Mouse (Mus musculus) intestine, embryonic 16.5 days (tissue): ENCODE measurements around the gene Tex261. TPM values are rescaled to one million over a fixed set of nuclear protein-coding genes. Genes with fewer than 3 reads are reported as not detected.

ENCODE experiments used
- ATAC-seq: fragments of 200-750 bp; cut with Nextera tagmentation; 2 replicates; pipeline ENCODE4 v1.8.0; 2017; ENCODE audit warnings: moderate TSS enrichment, moderate library complexity
- H3K27ac ChIP-seq: fragments of 300-500 bp; sonication (generic); 2 replicates; pipeline ENCODE4 v1.5.1; 2014; ENCODE audit warnings: mild to moderate bottlenecking, low read length
- H3K27me3 ChIP-seq: fragments of 300-500 bp; sonication (generic); replicated peaks from 2 replicates; pipeline ENCODE4 v1.6.1; 2014; ENCODE audit warnings: low read length, control low read depth, mixed read lengths; ENCODE audit not compliant: control insufficient read depth, insufficient read depth
- H3K36me3 ChIP-seq: fragments of 300-500 bp; sonication (generic); 2 replicates; pipeline ENCODE4 v1.6.1; 2014; ENCODE audit warnings: low read length, control low read depth; ENCODE audit not compliant: control insufficient read depth, insufficient read depth
- H3K4me1 ChIP-seq: fragments of 300-500 bp; sonication (generic); 2 replicates; pipeline ENCODE4 v1.6.1; 2014; ENCODE audit warnings: low read length, control low read depth, mixed read lengths; ENCODE audit not compliant: control insufficient read depth, insufficient read depth
- H3K4me2 ChIP-seq: fragments of 300-500 bp; sonication (generic); 2 replicates; pipeline ENCODE4 v1.6.1; 2014; ENCODE audit warnings: low read depth, low read length, control low read depth
- H3K4me3 ChIP-seq: fragments of 300-500 bp; sonication (generic); 2 replicates; pipeline ENCODE4 v1.5.1; 2014; ENCODE audit warnings: mild to moderate bottlenecking, low read length
- H3K9ac ChIP-seq: fragments of 300-500 bp; sonication (generic); 2 replicates; pipeline ENCODE4 v1.6.1; 2014; ENCODE audit warnings: low read depth, low read length
- H3K9me3 ChIP-seq: fragments of 300-500 bp; sonication (generic); 2 replicates; pipeline ENCODE4 v1.6.1; 2016; ENCODE audit warnings: low read length, control low read depth; ENCODE audit not compliant: control insufficient read depth
- WGBS: fragments of 180-500 bp; shearing (Covaris S2); extraction: QIAGEN DNeasy Blood & Tissue Kit; methylation state at CpG from one replicate; pipeline ENCODE4 v1.1.7; 2014; 5-methylcytosine and 5-hydroxymethylcytosine counted together
- polyA plus RNA-seq: library from polyadenylated mRNA; unstranded; fragments of >200 nt; fragmentation: Nextera tagmentation; extraction: Ambion mirVana; gene quantifications from 2 replicates; pipeline ENCODE4 v1.2.1, GENCODE M21; 2015

The Tex261 gene
- polyA plus RNA-seq, 1 experiment from 2014 or later: 88.5 TPM

DNA sequence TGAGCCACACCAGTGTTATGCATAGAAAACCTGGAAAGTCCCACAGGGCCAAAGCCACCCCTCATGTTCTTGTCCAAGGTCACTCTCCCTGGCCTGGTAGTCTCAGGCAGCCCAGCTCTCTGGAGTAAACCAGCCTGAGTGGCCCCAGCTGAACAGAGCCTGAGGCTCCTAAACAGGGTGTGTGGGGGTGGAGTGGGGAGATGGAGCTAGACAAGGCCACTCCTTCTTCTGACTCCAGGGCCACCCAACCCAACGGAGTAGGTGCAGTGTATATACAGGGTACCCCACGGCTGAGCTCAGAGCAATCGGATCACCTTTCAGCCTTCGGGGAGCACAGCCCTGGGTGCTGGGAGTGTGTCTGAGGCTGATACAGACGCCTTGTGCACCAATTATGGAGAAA, 31.5 kb downstream of the Tex261 start:
- H3K4me3 ChIP-seq: no peak overlapping the region
- no peak overlapping the region for H3K9ac ChIP-seq
- no peaks in the 10 kb centered on the region for H3K9me3 ChIP-seq
- no peaks in the 10 kb centered on the region for H3K36me3 ChIP-seq
- no peak overlapping the region for H3K27ac ChIP-seq
- 60% methylated on average over 5 of the region's 5 CpGs for WGBS
- no peaks in the 10 kb centered on the region; the same call in 1 of the 2 replicates for H3K27me3 ChIP-seq
- H3K4me2 ChIP-seq: no peak overlapping the region
- H3K4me1 ChIP-seq: 0 out of 2 replicates have a peak, but pooled peaks cover 4% of the 10 kb centered on the region
- ATAC-seq: peak; percentile 56; the same call in 1 of the 2 replicates

GRCm38 (mm10) chr6:83743212-83743611, 32.4 kb downstream of the Tex261 start:
- Histone ChIP-seq H3K4me1 (0 out of 2 replicates have a peak, but pooled peaks cover 4% of the 10 kb centered on the region), H3K36me3 (no peaks in the 10 kb centered on the region), H3K4me2 (no peak overlapping the region), H3K27ac (no peak overlapping the region), H3K4me3 (no peak overlapping the region), H3K9ac (no peak overlapping the region), H3K27me3 (no peaks in the 10 kb centered on the region; the same call in 1 of the 2 replicates), H3K9me3 (no peaks in the 10 kb centered on the region)
- ATAC-seq: peak; percentile 28; the same call in 1 of the 2 replicates
- WGBS: 55% methylated on average over 5 of the region's 5 CpGs

GRCm38 (mm10) chr6:83742761-83743160, 32.9 kb downstream of the Tex261 start, which contains the start of gene Atp6v1b1:
Gene Atp6v1b1 (plus strand): TSS chr6:83742990.
- no peaks in the 10 kb centered on the region for H3K36me3 ChIP-seq
- no peak within 1 kb of the TSS for H3K4me3 ChIP-seq
- H3K4me1 ChIP-seq: 0 out of 2 replicates have a peak, but pooled peaks cover 4% of the 10 kb centered on the region
- H3K27ac ChIP-seq: no peak within 1 kb of the TSS
- 61% methylated on average over 5 of the region's 5 CpGs for WGBS
- no peaks in the 10 kb centered on the region for H3K9me3 ChIP-seq
- H3K4me2 ChIP-seq: no peak within 1 kb of the TSS
- no peak within 1 kb of the TSS for H3K9ac ChIP-seq
- no peak for ATAC-seq
- H3K27me3 ChIP-seq: no peaks in the 10 kb centered on the region; the same call in 1 of the 2 replicates

DNA sequence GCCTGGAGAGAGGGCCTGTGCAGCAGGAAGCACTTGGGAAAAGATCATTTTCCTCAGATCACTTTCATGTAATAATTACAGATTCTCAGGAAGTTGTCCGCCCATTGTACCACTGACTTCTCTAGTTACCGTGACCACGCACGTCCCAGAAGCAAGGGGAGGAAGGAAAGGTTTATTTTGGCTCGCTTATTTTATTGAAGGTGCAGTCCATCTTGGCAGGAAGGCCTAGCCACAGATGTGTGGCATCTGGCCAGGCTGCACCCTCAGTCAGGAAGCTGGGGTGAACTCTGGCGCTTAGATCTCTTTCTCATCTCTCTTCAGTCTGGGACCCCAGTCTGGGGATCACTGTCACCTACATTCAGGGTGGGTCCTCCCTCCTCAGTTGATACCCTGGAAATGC, 37.0 kb downstream of the Tex261 start:
- Histone ChIP-seq H3K9me3 (no peaks in the 10 kb centered on the region; the same call in 1 of the 2 replicates), H3K4me2 (no peak overlapping the region), H3K27ac (no peak overlapping the region), H3K9ac (no peak overlapping the region), H3K27me3 (no peaks in the 10 kb centered on the region; the same call in 1 of the 2 replicates), H3K36me3 (no peaks in the 10 kb centered on the region), H3K4me3 (no peak overlapping the region), H3K4me1 (0 out of 2 replicates have a peak, but pooled peaks cover 4% of the 10 kb centered on the region)
- no peak for ATAC-seq
- 69% methylated on average over 6 of the region's 6 CpGs for WGBS

DNA sequence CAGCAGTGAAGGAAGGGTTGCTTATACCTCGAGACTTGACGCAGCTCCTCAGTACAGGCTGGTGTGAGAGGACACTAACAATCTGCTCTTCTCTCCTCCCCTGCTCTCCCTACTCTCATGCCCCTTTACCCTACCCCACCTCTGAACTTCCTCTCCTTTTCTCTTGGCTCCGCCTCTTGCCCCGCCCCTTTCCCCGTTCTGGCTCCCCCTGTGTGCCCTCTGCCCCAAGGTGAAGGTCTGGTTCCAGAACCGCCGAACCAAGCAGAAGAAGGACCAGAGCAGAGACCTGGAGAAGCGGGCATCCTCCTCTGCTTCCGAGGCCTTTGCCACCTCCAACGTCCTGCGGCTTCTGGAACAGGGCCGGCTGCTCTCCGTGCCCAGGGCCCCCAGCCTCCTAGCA, 38.3 kb downstream of the Tex261 start:
- Histone ChIP-seq H3K27ac (no peak overlapping the region), H3K4me3 (no peak overlapping the region), H3K9ac (no peak overlapping the region), H3K4me1 (no peaks in the 10 kb centered on the region), H3K9me3 (no peaks in the 10 kb centered on the region; the same call in 1 of the 2 replicates), H3K27me3 (no peaks in the 10 kb centered on the region), H3K36me3 (no peaks in the 10 kb centered on the region), H3K4me2 (no peak overlapping the region)
- 33% methylated on average over 13 of the region's 13 CpGs for WGBS
- ATAC-seq: no peak

DNA sequence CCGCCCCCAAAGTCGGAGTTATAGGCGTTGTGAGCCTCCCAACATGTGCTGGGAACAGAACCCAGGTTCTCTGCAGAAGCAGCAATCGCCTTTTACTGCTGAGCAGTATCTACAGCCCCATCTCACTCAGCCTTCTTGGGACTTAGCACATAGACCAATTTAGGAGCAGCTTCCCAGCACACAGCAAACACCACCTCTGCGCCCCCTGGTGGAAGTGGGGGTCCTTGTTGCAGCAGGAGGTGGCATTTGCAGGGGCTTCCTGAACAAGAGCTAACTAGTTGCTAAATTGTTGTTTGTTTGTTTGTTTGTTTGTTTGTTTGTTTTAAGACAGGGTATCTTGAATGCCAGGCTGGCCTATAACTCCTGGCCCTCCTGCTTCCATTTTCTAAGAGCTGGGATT, 44.5 kb downstream of the Tex261 start:
- no peaks in the 10 kb centered on the region for H3K27me3 ChIP-seq
- WGBS: 29% methylated on average over 5 of the region's 5 CpGs
- no peaks in the 10 kb centered on the region; the same call in 1 of the 2 replicates for H3K9me3 ChIP-seq
- H3K9ac ChIP-seq: no peak overlapping the region
- no peak overlapping the region for H3K27ac ChIP-seq
- H3K4me2 ChIP-seq: no peak overlapping the region
- H3K4me3 ChIP-seq: no peak overlapping the region
- H3K4me1 ChIP-seq: no peaks in the 10 kb centered on the region
- no peak for ATAC-seq
- no peaks in the 10 kb centered on the region for H3K36me3 ChIP-seq

- WGBS: 65% methylated on average over 14 of the region's 14 CpGs
- peaks cover 4% of the 10 kb centered on the region; the same call in 1 of the 2 replicates for H3K27me3 ChIP-seq
- H3K4me2 ChIP-seq: no peak overlapping the region
- H3K4me3 ChIP-seq: no peak overlapping the region
- no peaks in the 10 kb centered on the region for H3K36me3 ChIP-seq
- no peak overlapping the region for H3K9ac ChIP-seq
- H3K9me3 ChIP-seq: no peaks in the 10 kb centered on the region; the same call in 1 of the 2 replicates
- no peaks in the 10 kb centered on the region for H3K4me1 ChIP-seq
- H3K27ac ChIP-seq: no peak overlapping the region
- ATAC-seq: no peak
Observed at GRCm38 (mm10) chr6:83729350-83729970, 46.2 kb downstream of the Tex261 start.

DNA sequence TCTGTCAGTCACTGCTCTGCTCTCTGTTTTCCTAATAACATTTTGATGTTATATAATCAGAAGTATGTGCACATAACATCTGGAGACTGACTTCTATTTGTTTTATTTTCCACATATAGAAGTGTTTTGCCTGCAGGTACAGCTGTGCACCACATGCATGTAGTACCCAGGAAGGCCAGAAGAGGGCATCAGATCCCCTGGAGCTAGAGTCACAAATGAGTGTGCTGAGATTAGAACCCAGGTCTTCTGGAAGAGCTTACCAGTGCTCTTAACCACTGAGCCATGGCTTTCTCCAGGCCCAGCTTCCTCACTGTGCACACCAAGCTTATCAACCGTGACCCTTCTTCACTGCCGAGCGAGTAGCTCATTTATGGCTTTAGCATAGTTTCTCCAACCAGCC, 47.1 kb downstream of the Tex261 start:
- Histone ChIP-seq H3K9me3 (no peaks in the 10 kb centered on the region), H3K27me3 (peaks cover 5% of the 10 kb centered on the region; the same call in 1 of the 2 replicates), H3K9ac (no peak overlapping the region), H3K27ac (no peak overlapping the region), H3K4me1 (no peaks in the 10 kb centered on the region), H3K4me3 (no peak overlapping the region), H3K36me3 (no peaks in the 10 kb centered on the region), H3K4me2 (no peak overlapping the region)
- no peak for ATAC-seq
- WGBS: 92% methylated on average over 3 of the region's 3 CpGs

- Histone ChIP-seq H3K4me1 (no peaks in the 10 kb centered on the region), H3K27ac (no peak overlapping the region), H3K9me3 (no peaks in the 10 kb centered on the region), H3K36me3 (no peaks in the 10 kb centered on the region), H3K9ac (no peak overlapping the region), H3K27me3 (peaks cover 13% of the 10 kb centered on the region), H3K4me3 (no peak overlapping the region), H3K4me2 (no peak overlapping the region)
- no peak for ATAC-seq
- 42% methylated on average over 4 of the region's 4 CpGs for WGBS
Observed at GRCm38 (mm10) chr6:83727178-83727577, 48.4 kb downstream of the Tex261 start.
